Comparison of ENCODE assay signal across 9 mouse cellular contexts in genomic region chr1:191956261-191956660, GRCm38 (mm10). TPM values are rescaled to one million over a fixed set of nuclear protein-coding genes. Genes with fewer than 3 reads are reported as not detected.
DNase-seq lines count a peak whose midpoint lies in the region; ATAC-seq lines count a peak whose summit lies in the region.
"Had no signal": no experiment of that assay in that cellular context is flagged by ENCODE, and none has a peak within 500 bp of the region (broad histone marks: within the 10 kb centered on the region; RNA-seq: fewer than 3 reads in every experiment).

No protein-coding gene starts in this region.

- no peaks in the 10 kb centered on the region; the same call in 1 of the 2 replicates for H3K27me3 ChIP-seq in heart, embryonic 13.5 days (replicated peaks)

- no peak overlapping the region for H3K9ac ChIP-seq in heart, embryonic 13.5 days

- H3K4me2 ChIP-seq in heart, embryonic 13.5 days = no peak overlapping the region

- H3K36me3 ChIP-seq in heart, embryonic 13.5 days = no peaks in the 10 kb centered on the region
- H3K36me3 ChIP-seq: G1E had no signal

- peak overlapping the region; percentile 65 for H3K27ac ChIP-seq in heart, embryonic 13.5 days (replicated peaks)

- 58% methylated on average over 3 of the region's 3 CpGs for WGBS in heart, embryonic 13.5 days

- peak; percentile 57 for DNase-seq in kidney, adult 11 months
- no peak for DNase-seq in kidney, postnatal 4 days
- DNase-seq in kidney, postnatal 36 days = peak; percentile 52 to 55
- DNase-seq in naive thymus-derived CD4-positive, alpha-beta T cell, adult 2 months (ENCODE audit: low read depth) = peak; percentile 58
- DNase-seq in cerebellum, adult 9-10 months = no peak
- no peak for DNase-seq in cerebellum, postnatal 14 days
- no peak for DNase-seq in left cerebral cortex, adult 9 months (ENCODE audit: low spot score in 2 of 2)

- peaks cover 8% of the 10 kb centered on the region; the same call in 1 of the 2 replicates for H3K4me1 ChIP-seq in heart, embryonic 13.5 days

- ATAC-seq in heart, embryonic 13.5 days (ENCODE audit: extremely low read depth, insufficient number of reproducible peaks, low FRiP score, low TSS enrichment) = no peak

- H3K9me3 ChIP-seq in heart, embryonic 13.5 days = no peaks in the 10 kb centered on the region
- H3K9me3 ChIP-seq: G1E had no signal

- H3K4me3 ChIP-seq in heart, embryonic 13.5 days = no peak overlapping the region

RNA-seq across cellular contexts. Expression of gene Rd3, which starts 20.9 kb away (rescaled TPM):
- 3.0 and 4.1 TPM in 2 replicates for polyA plus RNA-seq in heart, embryonic 13.5 days (2015; fragmentation: Nextera tagmentation; extraction: Ambion mirVana)
- polyA plus RNA-seq: G1E had no signal

RNA-seq across cellular contexts. Expression of gene Slc30a1, which starts 49.7 kb away (rescaled TPM):
- 1.2 and 1.8 TPM in 2 replicates for polyA plus RNA-seq in heart, embryonic 13.5 days (2015; fragmentation: Nextera tagmentation; extraction: Ambion mirVana)

Comparison
In these comparisons a context has a peak if more than half of its experiments do, and no peak if none do; other contexts are left out.
1. DNase-seq: peak in kidney, adult 11 months (single experiment), kidney, postnatal 36 days (2 of 2) and naive thymus-derived CD4-positive, alpha-beta T cell, adult 2 months (single experiment); none in kidney, postnatal 4 days (0 of 2), cerebellum, adult 9-10 months (single experiment), cerebellum, postnatal 14 days (0 of 2) and left cerebral cortex, adult 9 months (0 of 2).